Mouse (Mus musculus) MEL (cell line): ENCODE data around the gene Gm10295. TPM values are rescaled to one million over a fixed set of nuclear protein-coding genes. Genes with fewer than 3 reads are reported as not detected.

Source experiments
- DNase-seq: peaks from one replicate; pipeline ENCODE4 v3.0.0; 2011; ENCODE audit warnings: low read depth, low spot score
- H3K27ac ChIP-seq: 2 replicates; pipeline ENCODE4 v1.5.1; 2012; ENCODE audit warnings: low read depth, mild to moderate bottlenecking, control low read depth, low read length, moderate library complexity; ENCODE audit not compliant: control insufficient read depth
- H3K27me3 ChIP-seq, 2 experiments: fragments of 150-350 bp in 1 of 2; sonication (generic) in 1 of 2; 2 replicates each; pipeline ENCODE4 v1.6.1; 2012; ENCODE audit warnings: low read length in 2 of 2, mild to moderate bottlenecking in 2 of 2, improper control_type of control experiment in 1 of 2, moderate library complexity in 1 of 2; ENCODE audit not compliant: insufficient read depth in 2 of 2, control insufficient read depth in 1 of 2
- H3K36me3 ChIP-seq, 2 experiments: 2 replicates each; pipeline ENCODE4 v1.6.1; 2012 to 2014; ENCODE audit warnings: low read length in 2 of 2, improper control_type of control experiment in 1 of 2, inconsistent platforms in 1 of 2, mild to moderate bottlenecking in 1 of 2; ENCODE audit not compliant: insufficient read depth in 2 of 2, control insufficient read depth in 1 of 2
- H3K4me1 ChIP-seq, 2 experiments: fragments of 150-350 bp in 1 of 2; sonication (generic) in 1 of 2; 2 replicates each; pipeline ENCODE4 v1.6.1; 2012; ENCODE audit warnings: low read length in 2 of 2, improper control_type of control experiment in 1 of 2, mild to moderate bottlenecking in 1 of 2; ENCODE audit not compliant: insufficient read depth in 2 of 2, control insufficient read depth in 1 of 2
- H3K4me3 ChIP-seq, 2 experiments: fragments of 150-350 bp in 1 of 2; sonication (generic) in 1 of 2; 2 replicates each; pipeline ENCODE4 v1.5.1; 2012; ENCODE audit warnings: low read depth in 2 of 2, low read length in 2 of 2, mild to moderate bottlenecking in 2 of 2, moderate library complexity in 2 of 2, control low read depth in 1 of 2, improper control_type of control experiment in 1 of 2; ENCODE audit not compliant: control insufficient read depth in 1 of 2, insufficient read depth in 1 of 2
- H3K79me2 ChIP-seq: 2 replicates; pipeline ENCODE4 v1.6.1; 2012; ENCODE audit warnings: mild to moderate bottlenecking, low read length, moderate library complexity; ENCODE audit not compliant: control insufficient read depth, poor library complexity, insufficient read depth
- H3K9ac ChIP-seq: 2 replicates; pipeline ENCODE4 v1.6.1; 2012; ENCODE audit warnings: low read depth, mild to moderate bottlenecking, control low read depth, low read length, moderate library complexity; ENCODE audit not compliant: control insufficient read depth, poor library complexity, severe bottlenecking
- H3K9me3 ChIP-seq: fragments of 150-350 bp; sonication (generic); replicated peaks from 2 replicates; pipeline ENCODE4 v1.6.1; 2012; ENCODE audit warnings: mild to moderate bottlenecking, low read length, improper control_type of control experiment, moderate library complexity; ENCODE audit not compliant: insufficient read depth
- BHLHE40 ChIP-seq: IDR thresholded peaks from 2 replicates; pipeline ENCODE4 v1.6.1; 2012; ENCODE audit warnings: low read depth, mild to moderate bottlenecking, inconsistent platforms, low read length, improper control_type of control experiment, borderline replicate concordance
- CTCF ChIP-seq, 3 experiments: IDR thresholded peaks in 2 of 3; conservative IDR thresholded peaks in 1 of 3; 2 replicates each; pipeline ENCODE4 v1.5.1; 2011 to 2012; ENCODE audit warnings: low read length in 3 of 3, low read depth in 2 of 3, mild to moderate bottlenecking in 2 of 3, improper control_type of control experiment in 1 of 3, inconsistent platforms in 1 of 3, mixed read lengths in 1 of 3, moderate library complexity in 1 of 3; ENCODE audit not compliant: control insufficient read depth in 1 of 3, insufficient read depth in 1 of 3, poor library complexity in 1 of 3, severe bottlenecking in 1 of 3
- ELF1 ChIP-seq: IDR thresholded peaks from 2 replicates; pipeline ENCODE4 v1.6.1; 2014; ENCODE audit warnings: low read depth, mild to moderate bottlenecking, inconsistent platforms, low read length, improper control_type of control experiment, moderate library complexity
- ETS1 ChIP-seq: IDR thresholded peaks from 2 replicates; pipeline ENCODE4 v1.6.1; 2012; ENCODE audit warnings: low read depth, mild to moderate bottlenecking, inconsistent platforms, low read length, improper control_type of control experiment, moderate library complexity
- MAFK ChIP-seq: IDR thresholded peaks from 2 replicates; pipeline ENCODE4 v1.6.1; 2011; ENCODE audit warnings: low read depth, mild to moderate bottlenecking, low read length, improper control_type of control experiment, borderline replicate concordance
- NRF1 ChIP-seq: IDR thresholded peaks from 2 replicates; pipeline ENCODE4 v1.6.1; 2014; ENCODE audit warnings: low read depth, mild to moderate bottlenecking, inconsistent platforms, low read length, improper control_type of control experiment, moderate library complexity; ENCODE audit not compliant: poor library complexity, insufficient read depth, severe bottlenecking
- POLR2AphosphoS5 ChIP-seq: IDR thresholded peaks from 2 replicates; pipeline ENCODE4 v1.6.1; 2012; ENCODE audit warnings: low read depth, borderline replicate concordance, mild to moderate bottlenecking, inconsistent platforms, low read length, moderate library complexity, mixed read lengths
- RAD21 ChIP-seq: IDR thresholded peaks from 2 replicates; pipeline ENCODE4 v1.6.1; 2011; ENCODE audit warnings: mild to moderate bottlenecking, low read depth, low read length, improper control_type of control experiment
- RCOR1 ChIP-seq: IDR thresholded peaks from 2 replicates; pipeline ENCODE4 v1.6.1; 2012; ENCODE audit warnings: low read depth, mild to moderate bottlenecking, inconsistent platforms, low read length, improper control_type of control experiment
- SIN3A ChIP-seq: IDR thresholded peaks from 2 replicates; pipeline ENCODE4 v1.6.1; 2012; ENCODE audit warnings: low read length, improper control_type of control experiment, inconsistent platforms
- SMC3 ChIP-seq: IDR thresholded peaks from 2 replicates; pipeline ENCODE4 v1.6.1; 2011; ENCODE audit warnings: low read depth, low read length, improper control_type of control experiment
- TAL1 ChIP-seq: IDR thresholded peaks from 2 replicates; pipeline ENCODE4 v1.6.1; 2012; ENCODE audit warnings: mild to moderate bottlenecking, inconsistent platforms, low read length, moderate library complexity, mixed read lengths
- USF2 ChIP-seq, 2 experiments: IDR thresholded peaks; 2 replicates each; pipeline ENCODE4 v1.6.1; 2011 to 2012; ENCODE audit warnings: improper control_type of control experiment in 2 of 2, low read length in 2 of 2, borderline replicate concordance in 1 of 2, inconsistent platforms in 1 of 2, low read depth in 1 of 2, mild to moderate bottlenecking in 1 of 2; ENCODE audit not compliant: insufficient read depth in 1 of 2
- ZKSCAN1 ChIP-seq: IDR thresholded peaks from 2 replicates; pipeline ENCODE4 v1.6.1; 2012; ENCODE audit warnings: low read depth, mild to moderate bottlenecking, inconsistent platforms, low read length, improper control_type of control experiment, moderate library complexity
- ZNF384 ChIP-seq: IDR thresholded peaks from 2 replicates; pipeline ENCODE4 v1.6.1; 2012; ENCODE audit warnings: low read depth, mild to moderate bottlenecking, inconsistent platforms, low read length, improper control_type of control experiment
- polyA plus RNA-seq, 2 experiments: library from polyadenylated mRNA; stranded (reverse) in 1 of 2; unstranded in 1 of 2; fragments of >175 nt in 1 of 2; fragments of >200 nt in 1 of 2; gene quantifications; 2 replicates each; pipeline versions ENCODE4 v1.2.1 to v1.2.4; 2012; ENCODE audit warnings: low replicate concordance in 2 of 2, low read depth in 1 of 2; ENCODE audit not compliant: insufficient read length in 2 of 2, insufficient read depth in 1 of 2, missing spikeins in 1 of 2
- total RNA-seq: library from RNA; depleted of rRNA; stranded (reverse); fragments of 300-350 nt; gene quantifications from 2 replicates; pipeline ENCODE4 v1.2.3, GENCODE M21; 2012

Gene Gm10295
- total and polyA plus RNA-seq, 3 experiments: not detected

DNA sequence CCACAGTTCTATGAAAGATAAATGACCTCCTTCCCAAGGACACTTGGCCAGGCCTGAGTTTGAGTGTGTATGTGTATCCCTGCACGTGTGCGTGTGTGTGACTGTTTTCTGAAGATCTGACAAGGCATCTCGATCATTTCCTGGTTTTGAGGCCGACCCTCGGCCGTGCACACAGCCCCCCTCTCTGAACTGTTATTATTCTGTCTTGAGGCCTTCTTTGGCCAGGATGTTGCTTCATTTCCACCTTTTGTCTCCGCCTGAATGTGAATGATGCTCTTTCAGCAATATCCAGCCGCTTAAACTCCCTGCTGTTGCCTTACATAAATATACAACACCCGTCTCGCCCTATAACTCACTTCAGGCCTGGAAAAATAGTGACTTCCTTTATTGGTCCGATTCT lies 39.9 kb downstream of the Gm10295 start:
- Histone ChIP-seq H3K27me3 (no peaks in the 10 kb centered on the region), H3K4me3 (no peak overlapping the region), H3K9me3 (no peaks in the 10 kb centered on the region), H3K9ac (no peak overlapping the region), H3K4me1 (no peaks in the 10 kb centered on the region), H3K79me2 (no peaks in the 10 kb centered on the region), H3K36me3 (no peaks in the 10 kb centered on the region)
- no peak for DNase-seq
- TF ChIP-seq CTCF (IDR thresholded peaks at IDR 0.05 in 2 of 3, conservative IDR thresholded peaks at IDR 0.05 in 1 of 3; ENCODE audit: control insufficient read depth in 1 of 3, insufficient read depth in 1 of 3, low read depth in 2 of 3, low read length in 3 of 3, poor library complexity in 1 of 3, severe bottlenecking in 1 of 3): no peak
- TF ChIP-seq, all 39 proteins: peak for 0
- H3K27ac ChIP-seq: no peak overlapping the region

DNA sequence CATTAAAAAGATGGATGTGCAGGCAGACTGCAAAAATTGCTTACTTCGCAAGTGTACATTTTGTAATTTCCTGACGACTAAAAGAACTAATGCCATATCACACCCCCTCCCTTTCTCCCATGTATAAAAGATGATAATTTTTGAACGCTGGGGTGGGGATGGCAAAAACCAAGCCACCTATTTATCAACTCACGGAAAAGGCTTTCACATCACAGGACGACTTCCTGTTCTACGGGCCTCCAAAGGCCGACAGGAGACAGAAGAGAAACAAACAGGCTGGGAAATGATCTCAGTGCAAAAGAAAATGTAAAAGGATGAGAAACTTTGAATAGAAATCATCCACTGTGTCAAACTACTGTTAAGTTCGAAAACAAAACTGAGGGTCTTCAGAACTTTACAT lies 43.2 kb downstream of the Gm10295 start:
- Histone ChIP-seq H3K4me1 (no peaks in the 10 kb centered on the region), H3K4me3 (no peak overlapping the region), H3K9me3 (no peaks in the 10 kb centered on the region), H3K27me3 (no peaks in the 10 kb centered on the region), H3K9ac (no peak overlapping the region), H3K79me2 (no peaks in the 10 kb centered on the region), H3K27ac (no peak overlapping the region), H3K36me3 (no peaks in the 10 kb centered on the region)
- TF ChIP-seq SMC3: no peak
- no peak for DNase-seq

DNA sequence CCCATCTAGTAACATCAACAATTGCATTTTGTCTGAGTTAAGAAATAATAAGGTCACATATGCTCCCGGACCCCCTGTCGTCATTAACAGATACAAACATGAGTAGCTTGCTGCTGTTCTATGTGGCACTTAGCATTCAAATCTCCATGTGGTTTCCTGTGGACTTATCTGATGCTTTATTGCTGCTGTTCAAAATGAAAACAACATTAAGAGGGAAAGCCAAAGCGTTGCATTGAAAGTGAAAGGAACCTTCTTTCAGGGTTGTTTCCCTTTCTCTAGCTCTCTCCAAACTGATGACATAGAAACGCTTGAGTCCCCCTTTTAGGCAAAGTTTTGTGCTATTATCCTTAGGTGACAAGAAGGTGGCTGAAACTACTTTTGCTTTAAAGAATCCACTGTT lies 48.6 kb downstream of the Gm10295 start:
- no peak for TF ChIP-seq ETS1
- TF ChIP-seq NRF1: no peak
- no peak for TF ChIP-seq POLR2AphosphoS5
- no peak for TF ChIP-seq SIN3A
- TF ChIP-seq ZNF384: no peak
- no peak for TF ChIP-seq TAL1
- TF ChIP-seq USF2 (IDR thresholded peaks at IDR 0.05; ENCODE audit: borderline replicate concordance in 1 of 2, insufficient read depth in 1 of 2, low read depth in 1 of 2, low read length in 2 of 2): no peak
- no peak for TF ChIP-seq ELF1
- TF ChIP-seq MAFK: no peak
- no peak for TF ChIP-seq ZKSCAN1
- no peak for TF ChIP-seq RAD21
- no peak for TF ChIP-seq RCOR1
- TF ChIP-seq BHLHE40: no peak
- Histone ChIP-seq H3K36me3 (no peaks in the 10 kb centered on the region), H3K9me3 (no peaks in the 10 kb centered on the region), H3K27ac (no peak overlapping the region), H3K27me3 (no peaks in the 10 kb centered on the region), H3K79me2 (no peaks in the 10 kb centered on the region), H3K9ac (no peak overlapping the region), H3K4me3 (no peak overlapping the region), H3K4me1 (no peaks in the 10 kb centered on the region)
- no peak for DNase-seq
